Mouse (Mus musculus) 3T3-L1 (cell line): Measurements from ENCODE around the gene Cdc42ep1.

Source experiments
- DNase-seq: peaks from one replicate; pipeline ENCODE4 v3.0.0-alpha.2; 2015; ENCODE audit warnings: low read depth, low spot score

Cdc42ep1 gene

GRCm38 (mm10) chr15:78842371-78843163 lies at the start of gene Cdc42ep1:
TSS of gene Cdc42ep1 (plus strand) at chr15:78842624.
- peak; percentile 77 for DNase-seq

- DNase-seq: peak; percentile 58
These were observed 46.0 kb upstream of the Cdc42ep1 start for GRCm38 (mm10) chr15:78796196-78797059.

- DNase-seq: no peak
These were observed 45.4 kb upstream of the Cdc42ep1 start for GRCm38 (mm10) chr15:78797060-78797329.

GRCm38 (mm10) chr15:78799029-78799428 lies 43.4 kb upstream of the Cdc42ep1 start:
- no peak for DNase-seq

- DNase-seq: no peak
These were observed 40.9 kb upstream of the Cdc42ep1 start for GRCm38 (mm10) chr15:78801571-78801970.

DNA sequence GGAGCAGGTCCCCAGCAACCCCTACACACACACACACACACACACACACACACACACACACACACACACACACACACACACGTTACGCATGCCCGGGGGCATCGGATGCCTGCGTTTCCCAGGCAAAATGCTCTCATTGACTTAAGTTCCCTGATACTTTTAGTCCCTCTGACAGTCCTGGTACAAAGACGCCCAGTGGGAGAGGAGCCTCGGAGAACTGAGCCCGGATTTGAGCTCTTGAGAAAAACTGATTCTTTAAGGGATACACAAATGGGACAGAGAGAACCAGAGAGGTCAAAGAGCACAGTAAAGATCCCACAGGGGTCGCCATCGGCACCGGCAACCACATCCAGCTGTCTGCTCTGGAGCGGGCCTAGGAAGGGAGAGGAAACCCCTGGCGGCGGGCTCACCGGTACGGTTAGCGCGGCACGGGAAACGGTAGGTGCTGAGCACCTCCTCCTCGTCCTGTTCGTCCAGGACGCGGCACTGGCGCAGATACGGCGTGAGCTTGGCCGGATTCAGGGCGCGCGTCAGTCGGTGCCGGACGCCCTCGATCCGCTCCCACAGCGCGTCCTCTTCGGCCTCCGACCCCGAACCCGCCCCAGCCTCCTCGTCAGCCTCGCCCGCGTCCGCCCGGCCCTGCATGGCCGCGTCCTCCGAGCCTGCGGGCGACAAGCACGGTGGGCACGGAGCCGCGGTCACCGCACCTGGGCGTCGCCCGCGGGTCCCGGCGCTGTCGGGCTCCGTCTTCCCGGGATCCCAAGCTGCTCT lies 40.3 kb upstream of the Cdc42ep1 start:
- no peak for DNase-seq

GRCm38 (mm10) chr15:78802776-78803391 lies 39.5 kb upstream of the Cdc42ep1 start, which contains the start of gene Card10:
TSS of gene Card10 (minus strand) at chr15:78803042.
- no peak for DNase-seq

- peak; percentile 62 for DNase-seq
These were observed 38.9 kb upstream of the Cdc42ep1 start for GRCm38 (mm10) chr15:78803499-78803900.

GRCm38 (mm10) chr15:78804326-78804725 lies 38.1 kb upstream of the Cdc42ep1 start:
- no peak for DNase-seq

- DNase-seq: no peak
These were observed 37.1 kb upstream of the Cdc42ep1 start for GRCm38 (mm10) chr15:78805351-78805750.

DNA sequence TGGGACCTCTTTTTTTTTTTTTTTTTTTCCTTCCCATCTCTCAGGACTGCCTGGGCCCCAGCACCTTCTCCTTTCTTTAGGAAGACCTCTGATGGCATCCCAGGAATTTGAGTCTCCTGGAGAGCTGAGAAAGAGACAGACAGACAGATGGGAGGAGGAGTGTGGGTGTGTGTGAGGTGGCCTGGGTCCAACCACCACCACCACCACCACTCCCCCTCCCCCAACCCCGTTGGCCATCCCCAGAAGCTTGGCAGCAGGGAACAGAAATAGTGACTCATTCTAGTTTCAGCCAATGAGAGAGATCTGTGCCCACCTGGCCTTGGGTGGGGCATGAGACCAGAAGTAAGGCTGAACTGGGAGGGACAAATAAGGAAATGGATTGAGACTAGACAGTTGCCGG lies 35.8 kb upstream of the Cdc42ep1 start:
- DNase-seq: peak; percentile 78

DNA sequence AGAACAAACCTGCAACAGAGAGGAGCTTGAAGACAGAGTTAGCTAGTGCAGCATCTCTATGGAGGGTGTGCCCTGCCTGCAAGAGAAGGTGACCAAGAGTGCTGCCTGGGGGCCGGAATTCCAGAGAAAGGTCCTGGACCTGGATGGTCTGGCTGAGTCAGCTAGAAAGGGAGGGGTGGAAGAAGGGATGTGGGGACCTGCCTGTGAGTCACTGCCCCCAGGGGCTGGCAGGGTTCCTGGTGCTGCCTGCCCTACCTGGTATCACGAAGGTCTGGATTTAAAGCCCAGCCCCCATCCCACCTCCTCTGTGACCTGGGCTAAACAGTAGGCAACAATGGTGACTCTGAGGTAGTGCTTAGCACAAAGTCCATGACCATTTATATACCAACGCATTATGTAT lies 35.3 kb upstream of the Cdc42ep1 start:
- peak; percentile 88 for DNase-seq

- DNase-seq: no peak
These were observed 33.4 kb upstream of the Cdc42ep1 start for GRCm38 (mm10) chr15:78808980-78809379.

DNA sequence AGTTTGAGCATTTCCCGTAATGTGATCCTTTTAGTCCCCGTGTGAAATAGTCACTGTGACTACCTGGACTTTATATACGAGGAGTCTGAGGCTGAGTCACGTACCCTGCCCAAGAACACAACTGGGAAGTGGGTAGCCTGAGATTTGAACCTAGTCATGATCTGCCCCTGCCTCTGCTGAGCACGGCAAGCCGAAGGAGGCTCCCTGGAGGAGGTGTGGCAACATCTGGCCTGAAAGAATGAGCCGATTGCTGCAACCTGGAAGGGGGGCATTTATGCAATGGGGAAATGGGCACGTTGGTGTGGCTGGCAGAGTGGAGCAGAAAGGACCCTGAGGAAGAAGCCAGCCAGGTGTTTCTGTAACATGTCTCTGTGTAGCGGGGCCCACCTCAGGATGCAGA lies 32.7 kb upstream of the Cdc42ep1 start:
- DNase-seq: no peak

DNA sequence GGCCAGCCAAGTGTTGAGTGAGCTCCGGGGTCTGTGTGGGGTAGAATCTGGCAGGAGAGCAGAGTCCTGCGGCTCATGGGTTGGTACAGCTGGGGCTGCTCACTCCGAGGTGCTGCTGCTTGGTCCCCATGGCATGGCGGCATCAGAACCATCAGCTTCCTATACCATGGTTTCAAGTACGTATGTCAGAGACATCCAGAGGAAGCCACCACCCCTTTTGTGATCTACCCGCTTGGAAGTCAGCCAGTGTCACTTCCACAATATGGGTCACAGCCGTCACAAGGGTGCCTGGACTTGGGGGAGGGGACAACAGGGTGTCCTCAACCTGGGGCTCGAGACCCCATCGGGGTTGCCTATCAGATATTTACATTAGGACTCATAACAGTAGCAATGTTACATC lies 32.3 kb upstream of the Cdc42ep1 start:
- DNase-seq: no peak

- no peak for DNase-seq
These were observed 28.8 kb upstream of the Cdc42ep1 start for GRCm38 (mm10) chr15:78813603-78814002.

- peak; percentile 81 for DNase-seq
These were observed 26.9 kb upstream of the Cdc42ep1 start for GRCm38 (mm10) chr15:78815314-78816073.

DNA sequence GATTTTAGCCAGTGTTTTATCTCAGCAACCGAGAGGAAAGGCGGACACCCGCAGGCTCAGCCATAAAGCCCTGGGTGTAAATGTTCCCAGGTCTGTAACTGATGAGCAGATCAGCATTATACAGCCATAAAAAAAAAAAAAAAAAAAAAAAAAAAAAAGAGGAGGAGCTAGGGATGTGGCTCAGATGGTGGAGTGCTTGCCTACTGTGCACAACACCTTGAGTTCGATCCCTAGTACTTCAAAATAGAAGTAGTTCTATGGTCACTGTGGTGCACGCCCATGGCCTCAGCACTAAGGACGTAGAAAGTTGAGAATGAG lies 26.4 kb upstream of the Cdc42ep1 start:
- DNase-seq: no peak

DNA sequence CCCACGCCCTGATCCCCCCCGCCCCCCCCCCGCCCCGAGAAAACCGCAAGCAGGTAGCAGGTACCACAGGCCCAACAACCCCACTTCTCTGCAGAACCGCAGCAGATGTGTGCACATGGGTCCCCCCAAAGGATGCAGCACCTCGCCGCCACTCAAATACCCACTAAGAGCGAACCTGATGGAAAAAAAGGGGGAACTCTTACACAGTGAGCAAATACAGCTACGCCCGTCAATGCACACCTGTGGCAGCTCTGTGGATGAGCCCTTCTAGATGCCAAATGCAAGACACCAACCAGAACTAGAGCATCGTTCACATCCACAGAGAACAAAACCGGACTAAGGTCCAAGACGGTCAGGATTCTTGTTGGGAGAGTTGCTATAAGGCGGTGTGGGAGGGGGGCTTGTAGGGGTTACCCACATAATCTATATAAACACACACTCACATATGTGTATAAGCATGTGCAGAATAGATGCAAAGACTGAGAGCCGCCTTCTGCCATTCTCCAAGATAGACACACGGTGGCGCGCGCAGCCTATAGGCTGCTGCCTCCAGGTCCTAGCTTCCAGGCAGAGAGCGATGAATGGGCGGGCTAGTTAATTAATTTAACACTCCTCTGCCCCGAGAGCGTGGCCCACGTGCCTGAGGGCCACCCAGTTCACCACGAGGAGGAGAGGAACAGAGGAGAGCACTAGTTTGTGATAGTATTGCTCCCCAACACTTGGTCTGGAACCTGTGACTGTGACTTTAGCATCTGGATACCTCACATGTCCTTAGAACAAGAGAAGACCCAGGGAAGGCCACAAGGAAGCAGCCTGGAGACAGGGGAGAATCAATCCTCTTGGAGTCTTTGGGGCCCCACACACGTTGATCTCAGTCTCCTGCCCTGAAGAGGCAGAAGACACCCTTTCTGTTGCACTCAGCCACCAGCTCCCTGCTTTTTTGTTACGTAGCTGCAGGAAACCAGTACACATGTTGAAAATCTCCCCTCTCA lies 15.9 kb upstream of the Cdc42ep1 start:
- DNase-seq: peak; percentile 85

- peak; percentile 75 for DNase-seq
These were observed 14.1 kb upstream of the Cdc42ep1 start for GRCm38 (mm10) chr15:78828315-78828714.
